Mouse (Mus musculus) lung, postnatal 0 days (tissue): ENCODE measurements around the gene Mkrn2.

Experiments used
- CTCF ChIP-seq: IDR thresholded peaks from 2 replicates; pipeline ENCODE4 v1.5.1; 2016; ENCODE audit warnings: antibody characterized with exemption, mild to moderate bottlenecking
- EP300 ChIP-seq: IDR thresholded peaks from 2 replicates; pipeline ENCODE4 v1.6.1; 2016; ENCODE audit warnings: antibody characterized with exemption, mild to moderate bottlenecking, control low read depth

GRCm38 (mm10) chr6:115651719-115652118 is 50.0 kb downstream of the Mkrn2 start:
- TF ChIP-seq CTCF = no peak
- TF ChIP-seq EP300 = no peak
